14 mouse cellular contexts compared by ENCODE assay signal in the genomic region with DNA sequence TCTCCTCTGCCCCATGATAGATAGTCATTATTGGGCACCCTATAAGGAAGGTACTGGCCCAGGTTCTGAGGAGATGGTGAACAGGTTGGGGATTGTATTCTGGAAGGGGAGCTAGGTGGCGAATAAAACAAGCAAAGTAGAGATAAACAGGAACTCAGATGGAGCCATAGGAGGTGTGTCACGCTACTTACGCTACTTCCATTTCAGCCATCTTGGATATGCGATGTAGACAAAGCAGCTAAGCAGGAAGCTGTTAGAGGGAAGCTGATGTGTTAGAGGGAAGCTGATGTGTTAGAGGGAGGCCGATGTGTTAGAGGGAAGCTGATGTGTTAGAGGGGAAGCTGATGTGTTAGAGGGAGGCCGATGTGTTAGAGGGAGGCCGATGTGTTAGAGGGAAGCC. TPM values are rescaled to one million over a fixed set of nuclear protein-coding genes. Genes with fewer than 3 reads are reported as not detected.
DNase-seq lines count a peak whose midpoint lies in the region; ATAC-seq and TF ChIP-seq lines count a peak whose summit lies in the region.
"Not testable (repeated sequence)": the region's sequence is repeated elsewhere in the genome, so short reads cannot be mapped to it uniquely, and the experiment has no call there.
"Had no signal": no experiment of that assay in that cellular context is flagged by ENCODE, and none has a peak within 500 bp of the region (broad histone marks: within the 10 kb centered on the region; RNA-seq: fewer than 3 reads in every experiment).

No protein-coding gene starts in this region.

- H3K4me2 ChIP-seq in embryonic facial prominence, embryonic 13.5 days = peak overlapping the region; percentile 94
- peak overlapping the region; percentile 97; the same call in 1 of the 2 replicates for H3K4me2 ChIP-seq in hindbrain, embryonic 14.5 days (replicated peaks)
- not testable (repeated sequence) for H3K4me2 ChIP-seq in limb, embryonic 14.5 days (replicated peaks; ENCODE audit: low read depth, low read length, severe bottlenecking); midbrain, embryonic 14.5 days (ENCODE audit: low read length)
- 0 out of 2 replicates have a peak overlapping the region, but pooled peaks have one; percentile 83 for H3K4me2 ChIP-seq in lung, embryonic 14.5 days

- H3K27ac ChIP-seq in MEL (ENCODE audit: control insufficient read depth, low read depth, low read length) = peak overlapping the region; percentile 62
- not testable (repeated sequence) for H3K27ac ChIP-seq in embryonic facial prominence, embryonic 13.5 days; hindbrain, embryonic 14.5 days; limb, embryonic 14.5 days (replicated peaks; ENCODE audit: low read depth, low read length); lung, embryonic 14.5 days (ENCODE audit: low read depth); midbrain, embryonic 14.5 days (replicated peaks; ENCODE audit: low read depth, low read length)

- not testable (repeated sequence) for H3K9me3 ChIP-seq in MEL (replicated peaks; ENCODE audit: insufficient read depth, low read length); embryonic facial prominence, embryonic 13.5 days; hindbrain, embryonic 14.5 days (ENCODE audit: control insufficient read depth, low read length); limb, embryonic 14.5 days (ENCODE audit: control insufficient read depth, low read length); lung, embryonic 14.5 days (ENCODE audit: low read depth, low read length); midbrain, embryonic 14.5 days (ENCODE audit: control insufficient read depth, low read length)

- not testable (repeated sequence) for TF ChIP-seq POLR2A in MEL (IDR thresholded peaks at IDR 0.05; ENCODE audit: control insufficient read depth in 1 of 2, insufficient read depth in 1 of 2, low read depth in 1 of 2, low read length in 2 of 2, poor library complexity in 1 of 2); limb, embryonic 14.5 days (IDR thresholded peaks at IDR 0.05; ENCODE audit: borderline replicate concordance, extremely low read depth, insufficient read depth, insufficient read length)

- H3K36me3 ChIP-seq in MEL (ENCODE audit: control insufficient read depth in 1 of 2, insufficient read depth in 2 of 2, low read length in 2 of 2) = peaks cover 2 to 37% of the 10 kb centered on the region in 2 experiments; a peak in 3 of 4 replicates
- not testable (repeated sequence) for H3K36me3 ChIP-seq in embryonic facial prominence, embryonic 13.5 days; limb, embryonic 14.5 days (ENCODE audit: control insufficient read depth, insufficient read depth, low read length); lung, embryonic 14.5 days (ENCODE audit: insufficient read depth); midbrain, embryonic 14.5 days (ENCODE audit: control insufficient read depth, insufficient read depth, low read length)
- peaks cover 11% of the 10 kb centered on the region; the same call in 1 of the 2 replicates for H3K36me3 ChIP-seq in hindbrain, embryonic 14.5 days (replicated peaks; ENCODE audit: control insufficient read depth, insufficient read depth)

- peak overlapping the region; percentile 90 to 100 for H3K4me3 ChIP-seq in MEL (ENCODE audit: control insufficient read depth in 1 of 2, insufficient read depth in 1 of 2, low read depth in 2 of 2, low read length in 2 of 2)
- not testable (repeated sequence) for H3K4me3 ChIP-seq in embryonic facial prominence, embryonic 13.5 days; hindbrain, embryonic 14.5 days (replicated peaks; ENCODE audit: low read length); limb, embryonic 14.5 days (replicated peaks; ENCODE audit: low read length); lung, embryonic 14.5 days (ENCODE audit: low read depth, low read length); midbrain, embryonic 14.5 days (replicated peaks; ENCODE audit: low read depth, low read length)

- peak overlapping the region; percentile 24; the same call in 1 of the 2 replicates for H3K9ac ChIP-seq in MEL (ENCODE audit: control insufficient read depth, low read depth, low read length, poor library complexity, severe bottlenecking)
- H3K9ac ChIP-seq in embryonic facial prominence, embryonic 13.5 days = peak overlapping the region; percentile 83
- not testable (repeated sequence) for H3K9ac ChIP-seq in hindbrain, embryonic 14.5 days; lung, embryonic 14.5 days
- 0 out of 2 replicates have a peak overlapping the region, but pooled peaks have one; percentile 16 for H3K9ac ChIP-seq in limb, embryonic 14.5 days (ENCODE audit: low read depth, low read length, severe bottlenecking)
- peak overlapping the region; percentile 14; the same call in 1 of the 2 replicates for H3K9ac ChIP-seq in midbrain, embryonic 14.5 days (replicated peaks; ENCODE audit: low read length)

- not testable (repeated sequence) for TF ChIP-seq CTCF in MEL (IDR thresholded peaks at IDR 0.05 in 2 of 3, conservative IDR thresholded peaks at IDR 0.05 in 1 of 3; ENCODE audit: control insufficient read depth in 1 of 3, insufficient read depth in 1 of 3, low read depth in 2 of 3, low read length in 3 of 3, poor library complexity in 1 of 3, severe bottlenecking in 1 of 3); lung, embryonic 14.5 days (IDR thresholded peaks at IDR 0.05; ENCODE audit: low read depth)

- TF ChIP-seq EP300 in MEL (IDR thresholded peaks at IDR 0.05; ENCODE audit: low read depth in 1 of 2, low read length in 2 of 2) = not testable (repeated sequence)

- not testable (repeated sequence) for ATAC-seq in embryonic facial prominence, embryonic 13.5 days (ENCODE audit: insufficient number of reproducible peaks, insufficient read depth, low FRiP score, low TSS enrichment, low read depth); hindbrain, embryonic 14.5 days (ENCODE audit: low FRiP score); limb, embryonic 14.5 days (ENCODE audit: low FRiP score, low read depth); lung, embryonic 14.5 days (ENCODE audit: insufficient read depth); midbrain, embryonic 14.5 days (ENCODE audit: low FRiP score, low TSS enrichment)
- ATAC-seq in neutrophil, adult 5-6 weeks (ENCODE audit: extremely low read depth, insufficient number of reproducible peaks, low FRiP score, poor library complexity, severe bottlenecking) = peak; percentile 63

- TF ChIP-seq RAD21 in MEL (IDR thresholded peaks at IDR 0.05; ENCODE audit: low read depth, low read length) = not testable (repeated sequence)

- H3K79me2 ChIP-seq in MEL (ENCODE audit: control insufficient read depth, insufficient read depth, low read length, poor library complexity) = not testable (repeated sequence)

- H3K4me1 ChIP-seq in MEL (ENCODE audit: control insufficient read depth in 1 of 2, insufficient read depth in 2 of 2, low read length in 2 of 2) = peaks cover 15 to 46% of the 10 kb centered on the region in 2 experiments
- peaks cover 32% of the 10 kb centered on the region for H3K4me1 ChIP-seq in embryonic facial prominence, embryonic 13.5 days
- H3K4me1 ChIP-seq in hindbrain, embryonic 14.5 days (replicated peaks; ENCODE audit: control insufficient read depth, insufficient read depth, low read length) = peaks cover 28% of the 10 kb centered on the region
- not testable (repeated sequence) for H3K4me1 ChIP-seq in limb, embryonic 14.5 days (ENCODE audit: control insufficient read depth, insufficient read depth, low read length); lung, embryonic 14.5 days (ENCODE audit: insufficient read depth)
- peaks cover 33% of the 10 kb centered on the region for H3K4me1 ChIP-seq in midbrain, embryonic 14.5 days (ENCODE audit: control insufficient read depth, insufficient read depth, low read length)

- peak; percentile 84 for DNase-seq in MEL (ENCODE audit: low read depth, low spot score)
- not testable (repeated sequence) for DNase-seq in hindbrain, embryonic 14.5 days (ENCODE audit: low spot score); limb, embryonic 14.5 days (ENCODE audit: low spot score); lung, embryonic 14.5 days; midbrain, embryonic 14.5 days

- H3K27me3 ChIP-seq in MEL (ENCODE audit: control insufficient read depth in 1 of 2, insufficient read depth in 2 of 2, low read length in 2 of 2); embryonic facial prominence, embryonic 13.5 days; hindbrain, embryonic 14.5 days (ENCODE audit: control insufficient read depth, insufficient read depth, low read length); limb, embryonic 14.5 days (ENCODE audit: control insufficient read depth, insufficient read depth, low read length); lung, embryonic 14.5 days (ENCODE audit: insufficient read depth, low read length); midbrain, embryonic 14.5 days (ENCODE audit: control insufficient read depth, insufficient read depth, low read length): not testable (repeated sequence)

- WGBS in embryonic facial prominence, embryonic 13.5 days = 86% methylated on average over 7 of the region's 7 CpGs
- 90% methylated on average over 7 of the region's 7 CpGs for WGBS in hindbrain, embryonic 14.5 days
- 84% methylated on average over 7 of the region's 7 CpGs for WGBS in limb, embryonic 14.5 days
- WGBS in lung, embryonic 14.5 days = 77% methylated on average over 7 of the region's 7 CpGs
- 90% methylated on average over 7 of the region's 7 CpGs for WGBS in midbrain, embryonic 14.5 days

RNA-seq across cellular contexts. Expression of a gene that starts 1.9 kb away (rescaled TPM):
- 7.0 and 9.1 TPM in 2 replicates for total RNA-seq in MEL (2012; rRNA removed)
- 10 to 100 TPM in 1 of 2 experiments, not detected in 1; 13.1 TPM for polyA plus RNA-seq in MEL (2012; ENCODE audit: insufficient read depth in 1 of 2, insufficient read length in 2 of 2, low read depth in 1 of 2, low replicate concordance in 2 of 2, missing spikeins in 1 of 2)
- polyA plus RNA-seq in embryonic facial prominence, embryonic 13.5 days (2015; fragmentation: Nextera tagmentation; extraction: Ambion mirVana) = 11.6 and 11.9 TPM in 2 replicates
- 14.2 and 14.8 TPM in 2 replicates for polyA plus RNA-seq in hindbrain, embryonic 14.5 days (2014; fragmentation: Nextera tagmentation; extraction: Ambion mirVana)
- polyA plus RNA-seq in limb, embryonic 14.5 days (2012; rRNA removed) = 7.5 and 9.7 TPM in 2 replicates
- 8.4 and 8.5 TPM in 2 replicates for polyA plus RNA-seq in limb, embryonic 14.5 days (2014; fragmentation: Nextera tagmentation; extraction: Ambion mirVana)
- polyA plus RNA-seq in lung, embryonic 14.5 days (2014; fragmentation: Nextera tagmentation; extraction: Ambion mirVana) = 5.7 and 8.0 TPM in 2 replicates
- polyA plus RNA-seq in midbrain, embryonic 14.5 days (2014; fragmentation: Nextera tagmentation; extraction: Ambion mirVana) = 16.3 and 16.7 TPM in 2 replicates
- 46.5 and 52.8 TPM in 2 replicates for total RNA-seq in neutrophil, adult 5-6 weeks (2017)

RNA-seq across cellular contexts. Expression of a gene that starts 14.3 kb away (rescaled TPM):
- 96.6 and 99.3 TPM in 2 replicates for total RNA-seq in MEL (2012; rRNA removed)
- polyA plus RNA-seq in MEL (2012; ENCODE audit: insufficient read depth in 1 of 2, insufficient read length in 2 of 2, low read depth in 1 of 2, low replicate concordance in 2 of 2, missing spikeins in 1 of 2) = 100 to 1,000 TPM in 1 of 2 experiments, not detected in 1; 102 TPM
- polyA plus RNA-seq in embryonic facial prominence, embryonic 13.5 days (2015; fragmentation: Nextera tagmentation; extraction: Ambion mirVana) = 77.2 and 85.3 TPM in 2 replicates
- 85.3 and 98.0 TPM in 2 replicates for polyA plus RNA-seq in hindbrain, embryonic 14.5 days (2014; fragmentation: Nextera tagmentation; extraction: Ambion mirVana)
- 51.8 and 55.4 TPM in 2 replicates for polyA plus RNA-seq in limb, embryonic 14.5 days (2012; rRNA removed)
- polyA plus RNA-seq in limb, embryonic 14.5 days (2014; fragmentation: Nextera tagmentation; extraction: Ambion mirVana) = 70.6 and 76.6 TPM in 2 replicates
- 76.0 and 79.4 TPM in 2 replicates for polyA plus RNA-seq in lung, embryonic 14.5 days (2014; fragmentation: Nextera tagmentation; extraction: Ambion mirVana)
- 93.9 and 110 TPM in 2 replicates for polyA plus RNA-seq in midbrain, embryonic 14.5 days (2014; fragmentation: Nextera tagmentation; extraction: Ambion mirVana)
- 98.5 and 107 TPM in 2 replicates for total RNA-seq in neutrophil, adult 5-6 weeks (2017)

RNA-seq across cellular contexts. Expression of a gene that starts 15.1 kb away (rescaled TPM):
- 0.07 TPM in 1 of 2 replicates, not detected in the other for total RNA-seq in MEL (2012; rRNA removed)
- polyA plus RNA-seq in MEL (2012; ENCODE audit: insufficient read depth in 1 of 2, insufficient read length in 2 of 2, low read depth in 1 of 2, low replicate concordance in 2 of 2, missing spikeins in 1 of 2) = under 1 TPM in 1 of 2 experiments, not detected in 1; 0.26 TPM
- 0.17 and 0.44 TPM in 2 replicates for polyA plus RNA-seq in embryonic facial prominence, embryonic 13.5 days (2015; fragmentation: Nextera tagmentation; extraction: Ambion mirVana)
- 0.18 TPM in 1 of 2 replicates, not detected in the other for polyA plus RNA-seq in hindbrain, embryonic 14.5 days (2014; fragmentation: Nextera tagmentation; extraction: Ambion mirVana)
- polyA plus RNA-seq in limb, embryonic 14.5 days (2012; rRNA removed) = 0.04 and 0.08 TPM in 2 replicates
- not detected in 2 replicates for polyA plus RNA-seq in limb, embryonic 14.5 days (2014; fragmentation: Nextera tagmentation; extraction: Ambion mirVana)
- polyA plus RNA-seq in lung, embryonic 14.5 days (2014; fragmentation: Nextera tagmentation; extraction: Ambion mirVana) = 0.28 and 0.64 TPM in 2 replicates
- polyA plus RNA-seq in midbrain, embryonic 14.5 days (2014; fragmentation: Nextera tagmentation; extraction: Ambion mirVana) = not detected in 2 replicates
- 0.35 and 1.6 TPM in 2 replicates for total RNA-seq in neutrophil, adult 5-6 weeks (2017)
- total RNA-seq: gastrocnemius, postnatal 14 days; heart, postnatal 36 days; left cerebral cortex, adult 2 months had no signal
- polyA plus RNA-seq: frontal cortex, adult 2 months had no signal

RNA-seq across cellular contexts. Expression of a gene that starts 36.8 kb away (rescaled TPM):
- 331 and 353 TPM in 2 replicates for total RNA-seq in MEL (2012; rRNA removed)
- polyA plus RNA-seq in MEL (2012; ENCODE audit: insufficient read depth in 1 of 2, insufficient read length in 2 of 2, low read depth in 1 of 2, low replicate concordance in 2 of 2, missing spikeins in 1 of 2) = 100 to 1,000 TPM in 1 of 2 experiments, not detected in 1; 382 TPM
- polyA plus RNA-seq in embryonic facial prominence, embryonic 13.5 days (2015; fragmentation: Nextera tagmentation; extraction: Ambion mirVana) = 566 and 584 TPM in 2 replicates
- polyA plus RNA-seq in hindbrain, embryonic 14.5 days (2014; fragmentation: Nextera tagmentation; extraction: Ambion mirVana) = 1,350 and 1,384 TPM in 2 replicates
- polyA plus RNA-seq in limb, embryonic 14.5 days (2012; rRNA removed) = 411 and 458 TPM in 2 replicates
- polyA plus RNA-seq in limb, embryonic 14.5 days (2014; fragmentation: Nextera tagmentation; extraction: Ambion mirVana) = 541 and 547 TPM in 2 replicates
- 518 and 521 TPM in 2 replicates for polyA plus RNA-seq in lung, embryonic 14.5 days (2014; fragmentation: Nextera tagmentation; extraction: Ambion mirVana)
- 1,631 and 1,863 TPM in 2 replicates for polyA plus RNA-seq in midbrain, embryonic 14.5 days (2014; fragmentation: Nextera tagmentation; extraction: Ambion mirVana)
- 123 and 147 TPM in 2 replicates for total RNA-seq in neutrophil, adult 5-6 weeks (2017)

RNA-seq across cellular contexts. Expression of a gene that starts 37.0 kb away (rescaled TPM):
- total RNA-seq in MEL (2012; rRNA removed) = not detected in 2 replicates
- polyA plus RNA-seq in MEL (2012; ENCODE audit: insufficient read depth in 1 of 2, insufficient read length in 2 of 2, low read depth in 1 of 2, low replicate concordance in 2 of 2, missing spikeins in 1 of 2) = not detected
- polyA plus RNA-seq in embryonic facial prominence, embryonic 13.5 days (2015; fragmentation: Nextera tagmentation; extraction: Ambion mirVana) = 0.14 TPM in 1 of 2 replicates, not detected in the other
- polyA plus RNA-seq in hindbrain, embryonic 14.5 days (2014; fragmentation: Nextera tagmentation; extraction: Ambion mirVana) = not detected in 2 replicates
- not detected in 2 replicates for polyA plus RNA-seq in limb, embryonic 14.5 days (2012; rRNA removed)
- polyA plus RNA-seq in limb, embryonic 14.5 days (2014; fragmentation: Nextera tagmentation; extraction: Ambion mirVana) = 0.15 TPM in 1 of 2 replicates, not detected in the other
- not detected in 2 replicates for polyA plus RNA-seq in lung, embryonic 14.5 days (2014; fragmentation: Nextera tagmentation; extraction: Ambion mirVana)
- polyA plus RNA-seq in midbrain, embryonic 14.5 days (2014; fragmentation: Nextera tagmentation; extraction: Ambion mirVana) = not detected in 2 replicates
- total RNA-seq in neutrophil, adult 5-6 weeks (2017) = not detected in 2 replicates
- total RNA-seq: adrenal gland, postnatal 4 days; gastrocnemius, postnatal 14 days; heart, postnatal 36 days; layer of hippocampus, adult 8-10 months had no signal
- polyA plus RNA-seq: limb, embryonic 11.5 days had no signal
